Mouse (Mus musculus) Muller cell, postnatal 12 days (primary cell): ENCODE data around the gene Eif2b1.
"Not testable (repeated sequence)": the region's sequence is repeated elsewhere in the genome, so short reads cannot be mapped to it uniquely, and the experiment has no call there.

ENCODE experiments used
- DNase-seq: peaks from one replicate; pipeline ENCODE4 v3.0.0-alpha.2; 2015; ENCODE audit errors: inconsistent ontology term

The Eif2b1 gene

DNA sequence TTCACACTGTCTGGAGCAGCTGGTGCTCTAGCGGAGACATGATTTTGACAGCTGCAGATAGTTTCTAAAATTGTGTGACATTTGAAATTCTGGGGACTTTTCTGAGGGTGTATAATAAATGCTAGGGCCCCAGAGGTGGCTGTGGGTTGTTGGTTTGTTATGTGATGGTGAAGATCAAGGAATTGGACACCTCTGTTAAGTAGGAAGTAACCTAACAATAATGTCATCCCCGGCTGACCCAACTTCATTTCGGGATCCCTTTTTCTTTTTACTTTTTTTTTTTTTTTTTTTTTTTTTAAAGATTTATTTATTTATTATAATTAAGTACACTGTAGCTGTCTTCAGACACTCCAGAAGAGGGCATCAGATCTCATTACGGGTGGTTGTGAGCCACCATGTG lies 28.2 kb downstream of the Eif2b1 start:
- DNase-seq, result not testable (repeated sequence)

GRCm38 (mm10) chr5:124541602-124541973 lies 37.3 kb downstream of the Eif2b1 start:
- DNase-seq, result no peak

GRCm38 (mm10) chr5:124540905-124541601 lies 37.9 kb downstream of the Eif2b1 start:
- peak; percentile 79 for DNase-seq

DNA sequence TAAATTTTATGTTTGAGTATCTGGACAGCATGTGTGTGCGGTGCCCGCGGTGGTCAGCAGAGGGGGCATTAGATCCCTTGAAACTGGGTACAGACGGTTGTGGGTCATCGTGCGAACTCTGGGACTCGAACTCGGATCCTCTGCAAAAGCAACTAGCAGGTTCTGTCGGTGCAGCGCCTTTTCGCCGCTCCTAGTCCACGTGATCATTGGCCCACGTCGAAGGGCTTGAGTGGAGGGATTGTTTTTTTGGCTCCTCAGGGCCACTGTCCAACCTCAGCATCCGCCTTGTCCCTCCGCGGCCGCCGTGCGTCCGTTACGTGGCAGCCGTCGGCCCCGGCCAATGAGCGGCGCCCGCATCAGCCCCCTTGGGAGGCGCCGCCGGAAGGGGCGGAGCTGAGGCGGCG lies 38.5 kb downstream of the Eif2b1 start, which contains the start of gene Tmed2:
TSS of gene Tmed2 (plus strand) at position 313 of the 404 bp plus-strand sequence.
- peak; percentile 98 for DNase-seq

- no peak for DNase-seq
Measured at GRCm38 (mm10) chr5:124539905-124540304, 39.0 kb downstream of the Eif2b1 start.

GRCm38 (mm10) chr5:124538813-124539792 lies 39.8 kb downstream of the Eif2b1 start:
- peak; percentile 65 for DNase-seq

- peak; percentile 37 for DNase-seq
Measured at GRCm38 (mm10) chr5:124536776-124537175, 42.2 kb downstream of the Eif2b1 start.

GRCm38 (mm10) chr5:124535016-124535415 lies 43.9 kb downstream of the Eif2b1 start:
- DNase-seq, result no peak

DNA sequence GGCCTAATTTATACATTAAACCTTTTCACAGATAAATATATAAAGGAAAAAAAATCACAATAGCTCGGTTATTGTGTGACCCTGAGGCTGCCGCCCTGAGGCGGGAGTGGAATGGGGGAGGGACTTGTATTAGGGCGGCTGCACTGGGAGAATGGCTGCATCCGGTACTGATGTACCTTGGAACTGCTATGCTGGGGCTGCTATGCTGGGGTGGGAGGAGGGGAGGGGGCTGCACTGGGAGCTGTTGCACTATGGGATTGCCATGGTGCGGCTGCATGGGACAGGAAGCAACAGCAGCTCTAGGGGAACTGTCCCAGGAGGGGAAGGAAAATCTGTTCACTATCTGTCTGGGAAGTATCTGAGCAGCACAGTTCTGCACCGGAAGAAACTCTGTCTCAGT lies 46.5 kb downstream of the Eif2b1 start:
- no peak for DNase-seq

DNA sequence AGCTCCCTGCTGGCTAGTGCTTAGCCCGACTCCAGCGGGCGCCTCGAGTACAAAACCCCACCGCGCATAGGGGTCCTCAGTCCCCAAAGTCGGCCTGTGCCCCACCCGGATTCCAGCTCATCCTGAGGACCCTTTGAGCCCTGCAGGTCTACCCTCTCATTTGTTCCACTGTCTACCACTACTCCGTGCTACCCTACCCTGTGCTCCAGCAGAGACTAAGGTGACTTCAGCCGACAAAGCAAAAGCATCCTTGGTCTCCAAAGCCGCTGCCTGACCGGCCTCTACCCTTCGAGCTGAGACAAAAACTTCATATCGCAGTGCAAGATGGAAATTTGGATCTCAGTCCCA lies 47.4 kb downstream of the Eif2b1 start:
- no peak for DNase-seq

- peak; percentile 88 for DNase-seq
Measured at GRCm38 (mm10) chr5:124530655-124531582, 48.0 kb downstream of the Eif2b1 start, which contains the start of gene Rilpl1. Rilpl1 (minus strand) TSS chr5:124531391.

GRCm38 (mm10) chr5:124529697-124530096 lies 49.2 kb downstream of the Eif2b1 start:
- DNase-seq, result no peak

DNA sequence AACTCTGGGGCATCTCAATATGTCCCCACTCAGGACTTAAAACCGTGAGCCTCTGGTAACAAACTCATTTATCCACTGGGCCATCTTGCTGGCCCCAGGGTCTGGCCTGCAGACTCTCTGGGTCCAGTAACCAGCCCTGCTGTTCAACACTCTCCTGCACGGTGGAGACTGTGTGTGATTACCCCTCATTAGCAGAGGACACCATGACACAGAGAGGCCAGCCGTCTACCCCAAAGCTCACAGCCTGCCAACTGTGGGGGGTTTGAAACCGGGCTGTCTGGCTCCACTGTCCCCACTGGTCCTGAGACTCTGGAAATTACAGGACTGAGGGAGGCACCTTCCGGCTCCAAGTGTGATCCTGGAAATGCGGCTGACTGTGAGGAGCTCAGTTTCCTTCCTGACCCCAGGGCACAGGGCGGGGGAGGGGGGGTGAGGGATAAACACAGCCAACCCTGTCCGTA lies 49.7 kb downstream of the Eif2b1 start:
- no peak for DNase-seq

GRCm38 (mm10) chr5:124528791-124529190 lies 50.1 kb downstream of the Eif2b1 start:
- DNase-seq, result peak; percentile 87

DNA sequence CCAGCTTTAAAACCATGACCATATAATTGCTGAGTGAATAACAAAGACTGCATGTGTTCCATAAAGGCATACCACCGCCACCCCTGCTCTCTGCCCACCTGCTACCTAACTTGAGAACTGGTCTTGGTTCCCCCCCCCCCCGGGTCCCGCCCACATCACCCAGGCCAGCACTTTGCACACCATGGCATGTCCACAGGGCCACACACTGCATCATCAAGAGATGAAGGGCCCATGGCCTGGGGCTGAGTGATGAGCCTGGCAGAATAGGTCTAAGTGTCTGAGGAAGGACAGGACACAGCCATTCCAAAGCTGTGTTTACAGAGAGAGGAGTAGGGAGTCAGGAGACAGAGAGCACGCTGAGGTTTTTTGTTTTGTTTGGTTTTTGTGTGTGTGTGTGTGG lies 50.6 kb downstream of the Eif2b1 start:
- no peak for DNase-seq

GRCm38 (mm10) chr5:124524943-124525342 lies 54.0 kb downstream of the Eif2b1 start:
- no peak for DNase-seq

- no peak for DNase-seq
Measured at GRCm38 (mm10) chr5:124523032-124523431, 55.9 kb downstream of the Eif2b1 start.

- DNase-seq, result no peak
Measured at GRCm38 (mm10) chr5:124521588-124521987, 57.3 kb downstream of the Eif2b1 start.
